Mouse (Mus musculus): ENCODE data around the gene Tcf20. TPM values are rescaled to one million over a fixed set of nuclear protein-coding genes. Genes with fewer than 3 reads are reported as not detected.

The Tcf20 gene
- polyA plus RNA-seq, 1 experiment, result 11.1 TPM

DNA sequence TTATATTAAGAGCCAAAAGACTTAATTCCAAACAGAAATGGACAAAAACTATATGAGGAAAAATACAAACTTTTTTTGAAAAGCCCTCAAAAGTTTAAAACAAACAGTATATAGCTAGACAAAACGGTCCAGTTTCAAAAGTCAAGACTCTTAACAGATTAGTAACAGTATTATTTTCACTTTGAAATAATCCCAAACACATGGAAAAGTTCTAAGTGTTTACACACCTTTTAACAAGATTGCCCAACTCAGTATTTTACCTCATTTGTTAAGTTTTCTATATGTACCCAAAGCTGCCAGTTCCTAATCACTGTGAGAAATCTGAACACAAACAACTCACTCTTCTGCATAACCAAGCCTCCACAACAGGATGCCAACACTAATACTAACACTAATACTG lies 124.0 kb downstream of the Tcf20 start:
- peaks cover 89% of the 10 kb centered on the region for H3K79me2 ChIP-seq (ENCODE audit: control insufficient read depth, insufficient read depth)
- H3K36me3 ChIP-seq (ENCODE audit: control insufficient read depth, insufficient read depth), result no peaks in the 10 kb centered on the region
- H3K27me3 ChIP-seq (ENCODE audit: control insufficient read depth, insufficient read depth, insufficient read length), result no peaks in the 10 kb centered on the region
- no peak overlapping the region for H3K4me3 ChIP-seq
- H3K4me2 ChIP-seq (ENCODE audit: low read depth), result no peak overlapping the region
- TF ChIP-seq TCF3 (IDR thresholded peaks at IDR 0.05; ENCODE audit: insufficient read length, low read depth), result no peak
- no peak overlapping the region for H3ac ChIP-seq (ENCODE audit: control insufficient read depth, insufficient read length)

- Histone ChIP-seq H3K27me3 (ENCODE audit: control insufficient read depth, insufficient read depth, insufficient read length) (no peaks in the 10 kb centered on the region), H3K36me3 (ENCODE audit: control insufficient read depth, insufficient read depth) (peaks cover 42% of the 10 kb centered on the region), H3K4me2 (ENCODE audit: low read depth) (no peak overlapping the region), H3ac (ENCODE audit: control insufficient read depth, insufficient read length) (no peak overlapping the region), H3K4me3 (no peak overlapping the region), H3K79me2 (ENCODE audit: control insufficient read depth, insufficient read depth) (peaks cover 37% of the 10 kb centered on the region)
- TF ChIP-seq TCF12 (IDR thresholded peaks at IDR 0.05; ENCODE audit: insufficient read depth, poor library complexity, severe bottlenecking) (no peak), CEBPB (IDR thresholded peaks at IDR 0.05; ENCODE audit: insufficient read depth, poor library complexity, severe bottlenecking) (no peak), E2F4 (IDR thresholded peaks at IDR 0.05; ENCODE audit: insufficient read depth) (no peak), REST (IDR thresholded peaks at IDR 0.05; ENCODE audit: insufficient read depth, insufficient read length) (no peak), USF1 (IDR thresholded peaks at IDR 0.05; ENCODE audit: low read depth) (no peak), POLR2AphosphoS2 (IDR thresholded peaks at IDR 0.05; ENCODE audit: insufficient read length, low read depth) (no peak)
Observed at GRCm38 (mm10) chr15:82856652-82857378, 130.9 kb downstream of the Tcf20 start.

GRCm38 (mm10) chr15:82856065-82856464 lies 131.6 kb downstream of the Tcf20 start:
- Histone ChIP-seq H3K4me3 (no peak overlapping the region), H3K27me3 (ENCODE audit: control insufficient read depth, insufficient read depth, insufficient read length) (no peaks in the 10 kb centered on the region), H3K36me3 (ENCODE audit: control insufficient read depth, insufficient read depth) (peaks cover 42% of the 10 kb centered on the region), H3K4me2 (ENCODE audit: low read depth) (no peak overlapping the region), H3K79me2 (ENCODE audit: control insufficient read depth, insufficient read depth) (peaks cover 29% of the 10 kb centered on the region), H3ac (ENCODE audit: control insufficient read depth, insufficient read length) (no peak overlapping the region)
- TF ChIP-seq E2F4 (IDR thresholded peaks at IDR 0.05; ENCODE audit: insufficient read depth), result no peak
- no peak for TF ChIP-seq POLR2AphosphoS2 (IDR thresholded peaks at IDR 0.05; ENCODE audit: insufficient read length, low read depth)
- no peak for TF ChIP-seq MYOD1 (IDR thresholded peaks at IDR 0.05; ENCODE audit: control insufficient read depth in 1 of 3, insufficient read length in 2 of 3, low read depth in 2 of 3)
- no peak for TF ChIP-seq USF1 (IDR thresholded peaks at IDR 0.05; ENCODE audit: low read depth)
- no peak for TF ChIP-seq TCF3 (IDR thresholded peaks at IDR 0.05; ENCODE audit: insufficient read length, low read depth)
- TF ChIP-seq SRF (IDR thresholded peaks at IDR 0.05; ENCODE audit: control insufficient read depth, insufficient read length, low read depth), result no peak
- TF ChIP-seq REST (IDR thresholded peaks at IDR 0.05; ENCODE audit: insufficient read depth, insufficient read length), result no peak
- no peak for TF ChIP-seq CEBPB (IDR thresholded peaks at IDR 0.05; ENCODE audit: insufficient read depth, poor library complexity, severe bottlenecking)
- TF ChIP-seq MAX (IDR thresholded peaks at IDR 0.05; ENCODE audit: low read depth), result no peak
- no peak for TF ChIP-seq POLR2A (IDR thresholded peaks at IDR 0.05; ENCODE audit: insufficient read length, low read depth)
- no peak for TF ChIP-seq MYOG (IDR thresholded peaks at IDR 0.05; ENCODE audit: control insufficient read depth in 1 of 3, insufficient read depth in 1 of 3, insufficient read length in 2 of 3, low read depth in 2 of 3)
- no peak for TF ChIP-seq TCF12 (IDR thresholded peaks at IDR 0.05; ENCODE audit: insufficient read depth, poor library complexity, severe bottlenecking)

GRCm38 (mm10) chr15:82839146-82839545 lies 148.5 kb downstream of the Tcf20 start:
- H3K4me3 ChIP-seq, result no peak overlapping the region

DNA sequence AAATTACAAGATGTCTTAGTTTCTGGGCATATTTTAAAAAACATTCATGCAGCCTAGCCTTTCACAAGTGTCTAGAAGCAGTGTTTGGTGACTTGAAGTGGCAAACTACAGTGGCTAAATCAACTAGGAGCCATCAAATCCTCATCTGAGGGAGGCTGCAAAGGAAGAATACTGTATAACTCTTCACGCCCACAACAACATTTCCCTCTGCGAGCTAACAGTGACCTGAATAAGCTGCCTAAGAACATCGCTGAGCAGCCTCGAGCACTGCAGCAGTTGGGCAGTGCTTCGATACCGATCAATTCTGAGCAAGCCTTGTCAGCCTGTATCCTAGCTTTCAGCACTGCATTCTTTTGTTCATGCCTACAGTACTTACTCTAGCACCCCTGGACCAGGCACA lies 157.8 kb downstream of the Tcf20 start:
- H3K27me3 ChIP-seq (ENCODE audit: control insufficient read depth, insufficient read depth, insufficient read length), result no peaks in the 10 kb centered on the region
- no peak for TF ChIP-seq MYOG (IDR thresholded peaks at IDR 0.05; ENCODE audit: control insufficient read depth in 1 of 3, insufficient read depth in 1 of 3, insufficient read length in 2 of 3, low read depth in 2 of 3)
- no peak for TF ChIP-seq TCF12 (IDR thresholded peaks at IDR 0.05; ENCODE audit: insufficient read depth, poor library complexity, severe bottlenecking)
- H3ac ChIP-seq (ENCODE audit: control insufficient read depth, insufficient read length), result no peak overlapping the region
- H3K79me2 ChIP-seq (ENCODE audit: control insufficient read depth, insufficient read depth), result peaks cover 14% of the 10 kb centered on the region
- H3K4me3 ChIP-seq, result no peak overlapping the region
- H3K36me3 ChIP-seq (ENCODE audit: control insufficient read depth, insufficient read depth), result no peaks in the 10 kb centered on the region
- H3K4me2 ChIP-seq (ENCODE audit: low read depth), result no peak overlapping the region

More at GRCm38 (mm10) chr15:82839146-82839545, 148.5 kb downstream of the Tcf20 start:
- H3K4me2 ChIP-seq (ENCODE audit: low read depth), result no peak overlapping the region
- TF ChIP-seq E2F4 (IDR thresholded peaks at IDR 0.05; ENCODE audit: insufficient read depth), result no peak
- no peak for TF ChIP-seq MAX (IDR thresholded peaks at IDR 0.05; ENCODE audit: low read depth)
- no peak for TF ChIP-seq MYOG (IDR thresholded peaks at IDR 0.05; ENCODE audit: control insufficient read depth in 1 of 3, insufficient read depth in 1 of 3, insufficient read length in 2 of 3, low read depth in 2 of 3)
- TF ChIP-seq MYOD1 (IDR thresholded peaks at IDR 0.05; ENCODE audit: control insufficient read depth in 1 of 3, insufficient read length in 2 of 3, low read depth in 2 of 3), result no peak
- TF ChIP-seq SRF (IDR thresholded peaks at IDR 0.05; ENCODE audit: control insufficient read depth, insufficient read length, low read depth), result no peak
- no peak overlapping the region for H3ac ChIP-seq (ENCODE audit: control insufficient read depth, insufficient read length)
- no peaks in the 10 kb centered on the region for H3K27me3 ChIP-seq (ENCODE audit: control insufficient read depth, insufficient read depth, insufficient read length)
- H3K79me2 ChIP-seq (ENCODE audit: control insufficient read depth, insufficient read depth), result peaks cover 14% of the 10 kb centered on the region
- H3K36me3 ChIP-seq (ENCODE audit: control insufficient read depth, insufficient read depth), result peaks cover 15% of the 10 kb centered on the region

Measured in myocyte (in vitro differentiated cells).